Mouse (Mus musculus) heart, embryonic 11.5 days (tissue): ENCODE data around the gene Mertk. TPM values are rescaled to one million over a fixed set of nuclear protein-coding genes. Genes with fewer than 3 reads are reported as not detected.
A peak's percentile ranks its signal among the peaks of the same experiment; 100 is the strongest.

Source experiments
- ATAC-seq: fragments of 200-750 bp; cut with Nextera tagmentation; replicated peaks from 2 replicates; pipeline ENCODE4 v1.8.0; 2017; ENCODE audit warnings: moderate library complexity; ENCODE audit not compliant: insufficient number of reproducible peaks, low FRiP score, low TSS enrichment
- H3K27ac ChIP-seq: fragments of 300-500 bp; sonication (generic); 2 replicates; pipeline ENCODE4 v1.5.1; 2014; ENCODE audit warnings: mild to moderate bottlenecking, low read depth, low read length
- H3K27me3 ChIP-seq: fragments of 300-500 bp; sonication (generic); 2 replicates; pipeline ENCODE4 v1.6.1; 2014; ENCODE audit warnings: mild to moderate bottlenecking, low read length, mixed read lengths; ENCODE audit not compliant: control insufficient read depth, insufficient read depth
- H3K36me3 ChIP-seq: fragments of 300-500 bp; sonication (generic); 2 replicates; pipeline ENCODE4 v1.6.1; 2014; ENCODE audit warnings: mild to moderate bottlenecking, low read length, moderate library complexity, mixed read lengths; ENCODE audit not compliant: control insufficient read depth, insufficient read depth
- H3K4me1 ChIP-seq: fragments of 300-500 bp; sonication (generic); 2 replicates; pipeline ENCODE4 v1.6.1; 2014; ENCODE audit warnings: low read length; ENCODE audit not compliant: control insufficient read depth, insufficient read depth
- H3K4me2 ChIP-seq: fragments of 300-500 bp; sonication (generic); 2 replicates; pipeline ENCODE4 v1.6.1; 2014; ENCODE audit warnings: mild to moderate bottlenecking, moderate library complexity
- H3K4me3 ChIP-seq: fragments of 300-500 bp; sonication (generic); 2 replicates; pipeline ENCODE4 v1.5.1; 2014; ENCODE audit warnings: low read depth, low read length
- H3K9ac ChIP-seq: fragments of 300-500 bp; sonication (generic); 2 replicates; pipeline ENCODE4 v1.6.1; 2014; ENCODE audit warnings: mild to moderate bottlenecking, low read depth, low read length, moderate library complexity
- H3K9me3 ChIP-seq: fragments of 300-500 bp; sonication (generic); replicated peaks from 2 replicates; pipeline ENCODE4 v1.6.1; 2016; ENCODE audit warnings: low read length; ENCODE audit not compliant: control insufficient read depth
- WGBS: fragments of 180-500 bp; shearing (Covaris S2); extraction: QIAGEN DNeasy Blood & Tissue Kit; methylation state at CpG from one replicate; pipeline ENCODE4 v1.1.7; 2014; ENCODE audit not compliant: insufficient replicate concordance; 5-methylcytosine and 5-hydroxymethylcytosine counted together
- polyA plus RNA-seq: library from polyadenylated mRNA; unstranded; fragments of >200 nt; fragmentation: Nextera tagmentation; extraction: Ambion mirVana; gene quantifications from 2 replicates; pipeline ENCODE4 v1.2.1, GENCODE M21; 2014

Mertk gene
- polyA plus RNA-seq, 1 experiment from 2014 or later: 4.1 TPM

GRCm38 (mm10) chr2:128710609-128711008 lies 11.9 kb downstream of the Mertk start:
- Histone ChIP-seq H3K27me3 (no peaks in the 10 kb centered on the region), H3K36me3 (no peaks in the 10 kb centered on the region), H3K4me2 (no peak overlapping the region), H3K4me3 (no peak overlapping the region), H3K9me3 (no peaks in the 10 kb centered on the region), H3K4me1 (peaks cover 11% of the 10 kb centered on the region; the same call in 1 of the 2 replicates), H3K27ac (no peak overlapping the region), H3K9ac (no peak overlapping the region)
- 74% methylated on average over 6 of the region's 6 CpGs for WGBS
- no peak for ATAC-seq

GRCm38 (mm10) chr2:128712940-128713339 lies 14.2 kb downstream of the Mertk start:
- no peak overlapping the region for H3K4me3 ChIP-seq
- no peaks in the 10 kb centered on the region for H3K36me3 ChIP-seq
- no peak overlapping the region for H3K4me2 ChIP-seq
- H3K4me1 ChIP-seq: peaks cover 13% of the 10 kb centered on the region; the same call in 1 of the 2 replicates
- 0 out of 2 replicates have a peak overlapping the region, but pooled peaks have one; percentile 6 for H3K27ac ChIP-seq
- ATAC-seq: no peak
- no peaks in the 10 kb centered on the region for H3K27me3 ChIP-seq
- H3K9ac ChIP-seq: no peak overlapping the region
- WGBS: 79% methylated on average over 6 of the region's 6 CpGs
- no peaks in the 10 kb centered on the region for H3K9me3 ChIP-seq

- Histone ChIP-seq H3K9ac (no peak overlapping the region), H3K4me1 (peaks cover 13% of the 10 kb centered on the region; the same call in 1 of the 2 replicates), H3K4me2 (no peak overlapping the region), H3K9me3 (no peaks in the 10 kb centered on the region), H3K36me3 (no peaks in the 10 kb centered on the region), H3K4me3 (no peak overlapping the region), H3K27ac (peak overlapping the region; percentile 29; the same call in 1 of the 2 replicates), H3K27me3 (no peaks in the 10 kb centered on the region)
- ATAC-seq: no peak
- WGBS: 58% methylated on average over 5 of the region's 5 CpGs
Measured at GRCm38 (mm10) chr2:128713548-128714003, 14.8 kb downstream of the Mertk start.

- Histone ChIP-seq H3K9ac (no peak overlapping the region), H3K4me1 (peaks cover 13% of the 10 kb centered on the region; the same call in 1 of the 2 replicates), H3K4me3 (no peak overlapping the region), H3K4me2 (no peak overlapping the region), H3K27ac (no peak overlapping the region), H3K27me3 (no peaks in the 10 kb centered on the region), H3K36me3 (no peaks in the 10 kb centered on the region), H3K9me3 (no peaks in the 10 kb centered on the region)
- WGBS: 71% methylated on average over 7 of the region's 7 CpGs
- ATAC-seq: no peak
Measured at GRCm38 (mm10) chr2:128714724-128715241, 16.0 kb downstream of the Mertk start.

- Histone ChIP-seq H3K27ac (no peak overlapping the region), H3K4me3 (no peak overlapping the region), H3K27me3 (no peaks in the 10 kb centered on the region), H3K4me2 (no peak overlapping the region), H3K36me3 (no peaks in the 10 kb centered on the region), H3K4me1 (peaks cover 13% of the 10 kb centered on the region; the same call in 1 of the 2 replicates), H3K9ac (no peak overlapping the region), H3K9me3 (no peaks in the 10 kb centered on the region)
- WGBS: 97% methylated on average over 1 of the region's 1 CpGs
- no peak for ATAC-seq
Measured at GRCm38 (mm10) chr2:128715979-128716378, 17.2 kb downstream of the Mertk start.

GRCm38 (mm10) chr2:128719380-128719779 lies 20.6 kb downstream of the Mertk start:
- Histone ChIP-seq H3K4me2 (no peak overlapping the region), H3K4me1 (peaks cover 7% of the 10 kb centered on the region; the same call in 1 of the 2 replicates), H3K27ac (no peak overlapping the region), H3K36me3 (peaks cover 3% of the 10 kb centered on the region), H3K9ac (no peak overlapping the region), H3K27me3 (no peaks in the 10 kb centered on the region), H3K9me3 (no peaks in the 10 kb centered on the region), H3K4me3 (no peak overlapping the region)
- ATAC-seq: no peak
- WGBS: 90% methylated on average over 2 of the region's 2 CpGs

- H3K4me1 ChIP-seq: no peaks in the 10 kb centered on the region
- no peak overlapping the region for H3K27ac ChIP-seq
- ATAC-seq: no peak
- peaks cover 3% of the 10 kb centered on the region for H3K36me3 ChIP-seq
- H3K4me3 ChIP-seq: no peak overlapping the region
- no peaks in the 10 kb centered on the region for H3K9me3 ChIP-seq
- 80% methylated on average over 5 of the region's 5 CpGs for WGBS
- no peak overlapping the region for H3K9ac ChIP-seq
- H3K4me2 ChIP-seq: no peak overlapping the region
- no peaks in the 10 kb centered on the region for H3K27me3 ChIP-seq
Measured at GRCm38 (mm10) chr2:128722106-128722710, 23.5 kb downstream of the Mertk start.

- H3K36me3 ChIP-seq: peaks cover 3% of the 10 kb centered on the region
- H3K27ac ChIP-seq: no peak overlapping the region
Measured at GRCm38 (mm10) chr2:128726067-128726466, 27.3 kb downstream of the Mertk start.

GRCm38 (mm10) chr2:128726626-128727025 lies 27.9 kb downstream of the Mertk start:
- H3K4me1 ChIP-seq: no peaks in the 10 kb centered on the region
- H3K9me3 ChIP-seq: no peaks in the 10 kb centered on the region
- H3K4me3 ChIP-seq: no peak overlapping the region
- peaks cover 3% of the 10 kb centered on the region for H3K36me3 ChIP-seq
- H3K4me2 ChIP-seq: no peak overlapping the region
- H3K9ac ChIP-seq: no peak overlapping the region
- H3K27me3 ChIP-seq: no peaks in the 10 kb centered on the region
- 73% methylated on average over 7 of the region's 7 CpGs for WGBS
- ATAC-seq: no peak
- H3K27ac ChIP-seq: peak overlapping the region; percentile 75; the same call in 1 of the 2 replicates

More at GRCm38 (mm10) chr2:128726067-128726466, 27.3 kb downstream of the Mertk start:
- 81% methylated on average over 5 of the region's 5 CpGs for WGBS
- no peak for ATAC-seq
- H3K4me3 ChIP-seq: no peak overlapping the region
- no peak overlapping the region for H3K4me2 ChIP-seq
- H3K9ac ChIP-seq: no peak overlapping the region
- no peaks in the 10 kb centered on the region for H3K9me3 ChIP-seq
- no peaks in the 10 kb centered on the region for H3K4me1 ChIP-seq
- H3K27me3 ChIP-seq: no peaks in the 10 kb centered on the region
